Mouse (Mus musculus) hindbrain, postnatal 0 days (tissue): ENCODE results near the gene Clns1a. TPM values are rescaled to one million over a fixed set of nuclear protein-coding genes. Genes with fewer than 3 reads are reported as not detected.

Experiments
- ATAC-seq: fragments of 200-750 bp; cut with Nextera tagmentation; 2 replicates; pipeline ENCODE4 v1.8.0; 2017; ENCODE audit warnings: mild to moderate bottlenecking, moderate TSS enrichment, moderate library complexity
- DNase-seq: peaks from one replicate; pipeline ENCODE4 v3.0.0-alpha.2; 2015; ENCODE audit warnings: low spot score
- H3K27ac ChIP-seq: fragments of 300-500 bp; sonication (generic); 2 replicates; pipeline ENCODE4 v1.5.1; 2014; ENCODE audit warnings: mild to moderate bottlenecking
- H3K27me3 ChIP-seq: fragments of 300-500 bp; sonication (generic); 2 replicates; pipeline ENCODE4 v1.6.1; 2014; ENCODE audit warnings: low read length, mixed read lengths; ENCODE audit not compliant: insufficient read depth
- H3K36me3 ChIP-seq: fragments of 300-500 bp; sonication (generic); 2 replicates; pipeline ENCODE4 v1.6.1; 2014; ENCODE audit warnings: low read length, mixed read lengths; ENCODE audit not compliant: insufficient read depth
- H3K4me1 ChIP-seq: fragments of 300-500 bp; sonication (generic); 2 replicates; pipeline ENCODE4 v1.6.1; 2014; ENCODE audit warnings: antibody characterized with exemption, low read length, mixed read lengths; ENCODE audit not compliant: insufficient read depth
- H3K4me2 ChIP-seq: fragments of 300-500 bp; sonication (generic); 2 replicates; pipeline ENCODE4 v1.6.1; 2014; ENCODE audit warnings: low read depth, mild to moderate bottlenecking, low read length, moderate library complexity, mixed read lengths
- H3K4me3 ChIP-seq: fragments of 300-500 bp; sonication (generic); 2 replicates; pipeline ENCODE4 v1.5.1; 2014; ENCODE audit warnings: low read length
- H3K9ac ChIP-seq: fragments of 300-500 bp; sonication (generic); replicated peaks from 2 replicates; pipeline ENCODE4 v1.6.1; 2014; ENCODE audit warnings: mild to moderate bottlenecking, low read length, moderate library complexity, mixed read lengths
- H3K9me3 ChIP-seq: fragments of 300-500 bp; sonication (generic); 2 replicates; pipeline ENCODE4 v1.6.1; 2016; ENCODE audit warnings: low read length, mixed read lengths
- CTCF ChIP-seq: IDR thresholded peaks from 2 replicates; pipeline ENCODE4 v1.5.1; 2016; ENCODE audit warnings: antibody characterized with exemption, control low read depth, low read depth
- WGBS: fragments of 180-500 bp; shearing (Covaris S2); extraction: QIAGEN DNeasy Blood & Tissue Kit; methylation state at CpG from one replicate; pipeline ENCODE4 v1.1.7; 2014; 5-methylcytosine and 5-hydroxymethylcytosine counted together
- polyA plus RNA-seq: library from polyadenylated mRNA; unstranded; fragments of >200 nt; fragmentation: Nextera tagmentation; extraction: Ambion mirVana; gene quantifications from 2 replicates; pipeline ENCODE4 v1.2.1, GENCODE M21; 2015
- total RNA-seq: library from RNA; depleted of rRNA; stranded (reverse); fragments of >200 nt; gene quantifications from 2 replicates; pipeline ENCODE4 v1.2.3, GENCODE M21; 2014

Clns1a gene
- total and polyA plus RNA-seq, 2 experiments from 2014 or later: 102 to 172 TPM

DNA sequence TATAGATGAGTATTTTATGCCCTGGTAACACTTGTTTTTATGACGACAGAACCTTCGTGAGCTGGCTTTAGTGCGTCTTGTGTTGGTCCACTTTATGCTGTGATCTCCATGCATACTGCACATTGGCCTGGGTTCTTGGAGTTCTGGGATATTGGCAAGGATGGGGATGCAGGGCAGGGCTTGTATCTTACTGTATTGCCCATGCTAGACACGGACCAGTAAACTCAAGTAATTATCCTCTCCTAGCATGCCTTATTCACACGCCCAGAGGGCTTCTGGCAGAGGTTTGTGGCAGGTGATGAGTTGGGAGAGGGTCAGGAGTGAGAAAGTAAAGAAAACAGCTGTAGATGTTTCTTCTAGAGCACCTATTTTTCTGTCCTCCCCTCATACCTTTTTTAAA, 18.2 kb downstream of the Clns1a start:
- Histone ChIP-seq H3K9me3 (no peaks in the 10 kb centered on the region), H3K4me3 (no peak overlapping the region), H3K9ac (no peak overlapping the region), H3K27ac (no peak overlapping the region), H3K4me2 (no peak overlapping the region), H3K27me3 (no peaks in the 10 kb centered on the region), H3K4me1 (no peaks in the 10 kb centered on the region), H3K36me3 (peaks cover 43% of the 10 kb centered on the region)
- no peak for DNase-seq
- TF ChIP-seq CTCF: no peak
- 97% methylated on average over 5 of the region's 5 CpGs for WGBS
- no peak for ATAC-seq

- WGBS: 81% methylated on average over 1 of the region's 1 CpGs
- no peak for ATAC-seq
- no peaks in the 10 kb centered on the region for H3K4me1 ChIP-seq
- no peak overlapping the region for H3K9ac ChIP-seq
- H3K36me3 ChIP-seq: peaks cover 43% of the 10 kb centered on the region
- H3K4me2 ChIP-seq: no peak overlapping the region
- no peak for TF ChIP-seq CTCF
- no peaks in the 10 kb centered on the region for H3K27me3 ChIP-seq
- no peaks in the 10 kb centered on the region for H3K9me3 ChIP-seq
- no peak for DNase-seq
- H3K27ac ChIP-seq: no peak overlapping the region
- H3K4me3 ChIP-seq: no peak overlapping the region
Observed at GRCm38 (mm10) chr7:97717326-97717725, 20.9 kb downstream of the Clns1a start.

- Histone ChIP-seq H3K9ac (no peak overlapping the region), H3K4me1 (no peaks in the 10 kb centered on the region), H3K27ac (no peak overlapping the region), H3K4me3 (no peak overlapping the region), H3K36me3 (peaks cover 32% of the 10 kb centered on the region; the same call in 1 of the 2 replicates), H3K4me2 (no peak overlapping the region), H3K27me3 (no peaks in the 10 kb centered on the region), H3K9me3 (no peaks in the 10 kb centered on the region)
- no peak for TF ChIP-seq CTCF
- WGBS: 69% methylated on average over 5 of the region's 5 CpGs
- no peak for DNase-seq
- ATAC-seq: no peak
Observed at GRCm38 (mm10) chr7:97719078-97719477, 22.6 kb downstream of the Clns1a start.

DNA sequence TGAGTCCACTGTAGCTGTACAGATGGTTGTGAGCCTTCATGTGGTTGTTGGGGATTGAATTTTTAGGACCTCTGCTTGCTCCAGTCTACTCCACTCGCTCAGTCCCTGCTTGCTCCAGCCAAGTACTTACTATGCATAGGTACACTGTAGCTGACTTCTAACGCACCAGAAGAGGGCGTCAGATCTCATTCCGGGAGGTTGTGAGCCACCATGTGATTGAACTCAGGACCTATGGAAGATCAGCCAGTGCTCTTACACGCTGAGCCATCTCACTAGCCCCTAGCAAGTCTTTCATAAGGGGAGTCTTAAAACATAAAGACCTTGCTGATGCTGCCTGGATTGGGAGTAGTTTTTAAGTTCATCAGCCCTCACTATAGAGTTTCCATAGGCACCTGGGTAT, 23.7 kb downstream of the Clns1a start:
- Histone ChIP-seq H3K9ac (no peak overlapping the region), H3K9me3 (no peaks in the 10 kb centered on the region), H3K4me3 (no peak overlapping the region), H3K4me2 (no peak overlapping the region), H3K36me3 (peaks cover 22% of the 10 kb centered on the region; the same call in 1 of the 2 replicates), H3K4me1 (no peaks in the 10 kb centered on the region), H3K27ac (no peak overlapping the region), H3K27me3 (no peaks in the 10 kb centered on the region)
- WGBS: 79% methylated on average over 5 of the region's 5 CpGs
- TF ChIP-seq CTCF: no peak
- ATAC-seq (no peak), DNase-seq (no peak)

- no peak overlapping the region for H3K27ac ChIP-seq
- H3K36me3 ChIP-seq: peaks cover 25% of the 10 kb centered on the region; the same call in 1 of the 2 replicates
- H3K4me2 ChIP-seq: no peak overlapping the region
- no peak overlapping the region for H3K4me3 ChIP-seq
- no peaks in the 10 kb centered on the region for H3K9me3 ChIP-seq
- H3K9ac ChIP-seq: no peak overlapping the region
- ATAC-seq: no peak
- no peak for DNase-seq
- no peaks in the 10 kb centered on the region for H3K4me1 ChIP-seq
- WGBS: 91% methylated on average over 7 of the region's 7 CpGs
- TF ChIP-seq CTCF: no peak
- H3K27me3 ChIP-seq: no peaks in the 10 kb centered on the region
Observed at GRCm38 (mm10) chr7:97722278-97722918, 26.0 kb downstream of the Clns1a start.

- Histone ChIP-seq H3K4me2 (no peak overlapping the region), H3K9me3 (no peaks in the 10 kb centered on the region), H3K4me3 (no peak overlapping the region), H3K36me3 (peaks cover 17% of the 10 kb centered on the region; the same call in 1 of the 2 replicates), H3K27me3 (no peaks in the 10 kb centered on the region), H3K27ac (no peak overlapping the region), H3K4me1 (0 out of 2 replicates have a peak, but pooled peaks cover under 1% of the 10 kb centered on the region), H3K9ac (no peak overlapping the region)
- TF ChIP-seq CTCF: no peak
- ATAC-seq (no peak), DNase-seq (no peak)
- WGBS: 89% methylated on average over 11 of the region's 11 CpGs
Observed at GRCm38 (mm10) chr7:97723646-97724538, 27.5 kb downstream of the Clns1a start.
